Mouse (Mus musculus): Measurements from ENCODE around the gene Hectd3. TPM values are rescaled to one million over a fixed set of nuclear protein-coding genes. Genes with fewer than 3 reads are reported as not detected.

Hectd3 gene
- total RNA-seq (2014; fragmentation: Nextera tagmentation) (12.0 and 12.5 TPM in 2 replicates), total RNA-seq (2017) (19.2 TPM in 2 replicates), polyA plus RNA-seq (2012) (14.3 and 25.8 TPM in 2 replicates)

GRCm38 (mm10) chr4:116995131-116995797 lies at the start of gene Hectd3:
Gene Hectd3, plus strand, starts transcription at chr4:116995317.
- Histone ChIP-seq H3K9me3 (replicated peaks) (no peaks in the 10 kb centered on the region), H3K27me3 (ENCODE audit: insufficient read depth, low read length) (no peaks in the 10 kb centered on the region), H3K36me3 (replicated peaks) (peaks cover 66% of the 10 kb centered on the region), H3K4me3 (ENCODE audit: low read depth, low read length) (peak within 1 kb of the TSS; percentile 96), H3K4me1 (ENCODE audit: insufficient read depth, low read depth, low read length) (peaks cover 50% of the 10 kb centered on the region)
- no peak for TF ChIP-seq CTCF (IDR thresholded peaks at IDR 0.05; ENCODE audit: low read depth, low read length)
- TF ChIP-seq POLR2AphosphoS5 (IDR thresholded peaks at IDR 0.05; ENCODE audit: insufficient replicate concordance, low read depth, low read length) = no peak
- TF ChIP-seq TAL1 (conservative IDR thresholded peaks at IDR 0.05; ENCODE audit: low read depth, low read length) = no peak
- TF ChIP-seq GATA2 (IDR thresholded peaks at IDR 0.05; ENCODE audit: borderline replicate concordance, low read depth, low read length) = no peak
- TF ChIP-seq GATA1 (IDR thresholded peaks at IDR 0.05; ENCODE audit: borderline replicate concordance, low read length) = no peak
- no peak for ATAC-seq (ENCODE audit: extremely low read depth, insufficient number of reproducible peaks, low FRiP score, poor library complexity, severe bottlenecking)
- DNase-seq (ENCODE audit: low spot score) = peak; percentile 83

- ATAC-seq (ENCODE audit: extremely low read depth, insufficient number of reproducible peaks, low FRiP score, poor library complexity, severe bottlenecking) (no peak), DNase-seq (ENCODE audit: low spot score) (no peak)
- Histone ChIP-seq H3K36me3 (replicated peaks) (no peaks in the 10 kb centered on the region), H3K4me3 (ENCODE audit: low read depth, low read length) (no peak overlapping the region), H3K4me1 (ENCODE audit: insufficient read depth, low read depth, low read length) (no peaks in the 10 kb centered on the region; the same call in 1 of the 2 replicates), H3K27me3 (ENCODE audit: insufficient read depth, low read length) (peaks cover 6% of the 10 kb centered on the region; the same call in 1 of the 2 replicates), H3K9me3 (replicated peaks) (no peaks in the 10 kb centered on the region)
- TF ChIP-seq GATA2 (IDR thresholded peaks at IDR 0.05; ENCODE audit: borderline replicate concordance, low read depth, low read length) = no peak
These were observed 43.5 kb upstream of the Hectd3 start for GRCm38 (mm10) chr4:116951642-116952041.

GRCm38 (mm10) chr4:116954951-116955350 lies 40.2 kb upstream of the Hectd3 start:
- ATAC-seq (ENCODE audit: extremely low read depth, insufficient number of reproducible peaks, low FRiP score, poor library complexity, severe bottlenecking) (no peak), DNase-seq (ENCODE audit: low spot score) (no peak)
- Histone ChIP-seq H3K9me3 (replicated peaks) (no peaks in the 10 kb centered on the region), H3K4me3 (ENCODE audit: low read depth, low read length) (no peak overlapping the region), H3K36me3 (replicated peaks) (no peaks in the 10 kb centered on the region), H3K4me1 (ENCODE audit: insufficient read depth, low read depth, low read length) (no peaks in the 10 kb centered on the region; the same call in 1 of the 2 replicates), H3K27me3 (ENCODE audit: insufficient read depth, low read length) (peaks cover 3% of the 10 kb centered on the region; the same call in 1 of the 2 replicates)
- TF ChIP-seq GATA2 (IDR thresholded peaks at IDR 0.05; ENCODE audit: borderline replicate concordance, low read depth, low read length) = no peak
- TF ChIP-seq GATA1 (IDR thresholded peaks at IDR 0.05; ENCODE audit: borderline replicate concordance, low read length) = no peak
- no peak for TF ChIP-seq CTCF (IDR thresholded peaks at IDR 0.05; ENCODE audit: low read depth, low read length)
- no peak for TF ChIP-seq TAL1 (conservative IDR thresholded peaks at IDR 0.05; ENCODE audit: low read depth, low read length)

- DNase-seq (ENCODE audit: low spot score) (no peak), ATAC-seq (ENCODE audit: extremely low read depth, insufficient number of reproducible peaks, low FRiP score, poor library complexity, severe bottlenecking) (no peak)
- TF ChIP-seq GATA1 (IDR thresholded peaks at IDR 0.05; ENCODE audit: borderline replicate concordance, low read length) (no peak), TAL1 (conservative IDR thresholded peaks at IDR 0.05; ENCODE audit: low read depth, low read length) (no peak), GATA2 (IDR thresholded peaks at IDR 0.05; ENCODE audit: borderline replicate concordance, low read depth, low read length) (no peak), CTCF (IDR thresholded peaks at IDR 0.05; ENCODE audit: low read depth, low read length) (no peak), POLR2AphosphoS5 (IDR thresholded peaks at IDR 0.05; ENCODE audit: insufficient replicate concordance, low read depth, low read length) (no peak)
These were observed 18.6 kb upstream of the Hectd3 start for GRCm38 (mm10) chr4:116976503-116976902.

GRCm38 (mm10) chr4:116985681-116986080 lies 9.4 kb upstream of the Hectd3 start:
- ATAC-seq (ENCODE audit: extremely low read depth, insufficient number of reproducible peaks, low FRiP score, poor library complexity, severe bottlenecking) (no peak), DNase-seq (ENCODE audit: low spot score) (no peak)
- Histone ChIP-seq H3K36me3 (replicated peaks) (peaks cover 21% of the 10 kb centered on the region), H3K9me3 (replicated peaks) (no peaks in the 10 kb centered on the region), H3K27me3 (ENCODE audit: insufficient read depth, low read length) (peaks cover 16% of the 10 kb centered on the region), H3K4me1 (ENCODE audit: insufficient read depth, low read depth, low read length) (peaks cover 12% of the 10 kb centered on the region), H3K4me3 (ENCODE audit: low read depth, low read length) (no peak overlapping the region)
- TF ChIP-seq TAL1 (conservative IDR thresholded peaks at IDR 0.05; ENCODE audit: low read depth, low read length) (no peak), GATA1 (IDR thresholded peaks at IDR 0.05; ENCODE audit: borderline replicate concordance, low read length) (no peak), CTCF (IDR thresholded peaks at IDR 0.05; ENCODE audit: low read depth, low read length) (no peak), POLR2AphosphoS5 (IDR thresholded peaks at IDR 0.05; ENCODE audit: insufficient replicate concordance, low read depth, low read length) (no peak), GATA2 (IDR thresholded peaks at IDR 0.05; ENCODE audit: borderline replicate concordance, low read depth, low read length) (no peak)

More at GRCm38 (mm10) chr4:116976503-116976902, 18.6 kb upstream of the Hectd3 start:
- no peak overlapping the region for H3K4me3 ChIP-seq (ENCODE audit: low read depth, low read length)
- H3K27me3 ChIP-seq (ENCODE audit: insufficient read depth, low read length) = peaks cover 22% of the 10 kb centered on the region
- no peaks in the 10 kb centered on the region for H3K4me1 ChIP-seq (ENCODE audit: insufficient read depth, low read depth, low read length)
- H3K36me3 ChIP-seq (replicated peaks) = no peaks in the 10 kb centered on the region
- no peaks in the 10 kb centered on the region for H3K9me3 ChIP-seq (replicated peaks)

GRCm38 (mm10) chr4:116986400-116987121 lies 8.6 kb upstream of the Hectd3 start:
- peaks cover 18% of the 10 kb centered on the region for H3K4me1 ChIP-seq (ENCODE audit: insufficient read depth, low read depth, low read length)
- peaks cover 30% of the 10 kb centered on the region for H3K36me3 ChIP-seq (replicated peaks)
- H3K27me3 ChIP-seq (ENCODE audit: insufficient read depth, low read length) = peaks cover 14% of the 10 kb centered on the region
- no peaks in the 10 kb centered on the region for H3K9me3 ChIP-seq (replicated peaks)
- ATAC-seq (ENCODE audit: extremely low read depth, insufficient number of reproducible peaks, low FRiP score, poor library complexity, severe bottlenecking) (no peak), DNase-seq (ENCODE audit: low spot score) (no peak)
- TF ChIP-seq POLR2AphosphoS5 (IDR thresholded peaks at IDR 0.05; ENCODE audit: insufficient replicate concordance, low read depth, low read length) = no peak
- no peak for TF ChIP-seq TAL1 (conservative IDR thresholded peaks at IDR 0.05; ENCODE audit: low read depth, low read length)
- no peak for TF ChIP-seq GATA2 (IDR thresholded peaks at IDR 0.05; ENCODE audit: borderline replicate concordance, low read depth, low read length)
- TF ChIP-seq CTCF (IDR thresholded peaks at IDR 0.05; ENCODE audit: low read depth, low read length) = peak; percentile 15; the same call in 1 of the 2 replicates
- no peak overlapping the region for H3K4me3 ChIP-seq (ENCODE audit: low read depth, low read length)

Data from G1E (cell line).